Mouse (Mus musculus) spleen, adult 18-20 months (tissue): Measurements from ENCODE around the gene Luzp2.
"Not testable (repeated sequence)": the region's sequence is repeated elsewhere in the genome, so short reads cannot be mapped to it uniquely, and the experiment has no call there.

Source experiments
- DNase-seq, 2 experiments: peaks; one replicate each; pipeline ENCODE4 v3.0.0; 2022; ENCODE audit warnings: mixed read lengths in 2 of 2

Luzp2 gene

DNA sequence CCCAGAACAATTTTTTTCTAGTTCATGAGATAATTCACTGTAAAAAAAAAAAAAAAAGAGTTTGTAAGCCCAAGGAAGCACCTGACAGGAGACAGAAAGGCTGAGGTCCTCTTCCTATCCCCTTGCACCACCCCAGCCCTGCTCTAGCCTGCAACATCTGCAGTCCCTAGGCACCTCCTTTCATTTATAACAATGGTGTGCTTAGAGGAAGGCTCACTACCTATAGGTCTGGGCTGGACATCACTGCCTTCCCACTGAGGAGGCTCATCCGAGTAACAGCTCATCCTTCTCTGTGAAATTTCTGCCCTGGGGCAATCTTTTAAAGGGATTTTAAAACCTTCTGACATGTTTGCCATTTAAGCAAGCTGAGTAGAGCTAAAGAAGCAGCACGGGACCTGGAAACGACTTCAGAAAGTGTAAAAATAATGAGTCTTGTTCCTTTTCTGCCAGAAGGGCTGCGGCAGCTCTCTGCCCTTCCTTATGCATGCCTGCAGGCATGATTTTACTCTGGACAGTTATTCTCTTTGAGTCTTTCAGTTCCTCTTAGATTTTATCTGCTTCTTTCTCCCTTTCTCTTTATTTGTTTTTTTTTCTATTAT lies 174.0 kb downstream of the Luzp2 start:
- DNase-seq = no peak

DNA sequence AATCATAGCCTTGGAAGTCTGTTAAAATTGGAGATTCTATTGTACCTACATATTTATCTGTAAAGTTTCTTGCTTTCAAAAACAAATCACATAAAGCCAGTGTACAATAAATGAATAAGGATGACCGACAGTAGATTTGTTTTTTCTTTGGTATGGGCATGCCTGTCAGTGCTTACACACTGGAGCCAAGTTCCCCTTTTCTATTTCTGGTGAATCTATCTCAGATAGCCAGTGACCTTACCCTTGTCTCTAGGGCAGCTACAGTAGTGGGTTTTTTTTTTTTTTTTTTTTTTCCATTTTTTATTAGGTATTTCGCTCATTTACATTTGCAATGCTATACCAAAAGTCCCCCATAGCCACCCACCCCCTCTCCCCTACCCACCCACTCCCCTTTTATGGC lies 298.6 kb downstream of the Luzp2 start:
- not testable (repeated sequence) for DNase-seq

- DNase-seq = no peak
Observed at GRCm38 (mm10) chr7:55188927-55189326, 353.6 kb downstream of the Luzp2 start.

DNA sequence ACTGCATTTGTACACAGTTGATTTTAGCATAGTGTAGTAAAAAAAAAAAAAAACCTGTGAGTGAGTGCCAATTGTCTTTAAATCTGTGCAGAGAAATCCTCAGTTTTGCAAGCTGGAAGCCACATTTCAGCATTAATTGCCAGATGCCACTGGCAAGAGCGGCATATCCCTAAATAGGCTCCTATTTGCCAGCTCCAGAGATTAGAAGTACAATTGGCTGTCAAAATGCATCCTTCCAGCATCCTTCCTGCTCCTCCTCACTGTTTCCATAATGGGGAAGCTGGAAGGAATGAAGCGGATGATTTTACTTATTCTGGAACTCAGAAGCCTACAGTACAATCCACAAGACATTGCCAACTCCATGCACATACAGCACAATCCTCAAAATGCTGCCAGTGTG lies 354.2 kb downstream of the Luzp2 start:
- no peak for DNase-seq

- DNase-seq = no peak
Observed at GRCm38 (mm10) chr7:55190655-55191054, 355.4 kb downstream of the Luzp2 start.

DNA sequence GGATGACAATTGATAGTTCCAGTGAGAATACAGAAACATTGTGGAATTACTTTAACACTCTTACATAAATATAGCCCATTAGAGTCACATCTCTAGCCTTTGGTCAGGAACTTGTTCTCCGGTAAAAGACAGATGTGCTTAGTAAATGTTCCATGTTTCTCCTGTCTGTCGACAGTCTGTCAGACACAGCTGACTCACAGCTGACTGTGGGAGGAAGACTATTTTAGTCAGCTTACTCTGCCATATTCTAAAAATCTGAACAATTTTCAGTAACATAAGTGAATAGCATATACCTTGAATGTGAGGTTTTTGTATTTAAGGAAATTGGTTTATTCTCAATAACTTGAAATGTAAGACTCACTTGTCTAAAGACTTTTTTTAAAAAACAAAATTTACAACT lies 363.5 kb downstream of the Luzp2 start:
- no peak for DNase-seq

DNA sequence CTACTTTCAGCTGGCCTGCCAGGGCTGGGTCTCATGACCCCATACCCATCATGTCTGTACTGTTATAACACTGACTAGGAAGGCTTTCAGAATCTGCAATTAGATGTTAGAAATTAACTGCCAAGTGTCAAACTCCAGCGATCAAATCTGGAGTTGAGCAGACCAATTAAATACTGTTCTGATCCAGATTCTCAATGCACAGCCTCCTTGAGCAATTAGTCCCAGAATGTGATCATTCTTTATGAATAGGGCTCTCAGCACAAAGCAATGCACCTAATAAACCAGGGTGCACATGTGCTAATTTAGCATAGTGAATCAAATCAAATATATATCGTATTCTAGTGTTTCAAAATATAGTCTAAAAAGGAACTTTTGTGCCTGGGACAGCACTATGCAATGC lies 387.7 kb downstream of the Luzp2 start:
- no peak for DNase-seq

DNA sequence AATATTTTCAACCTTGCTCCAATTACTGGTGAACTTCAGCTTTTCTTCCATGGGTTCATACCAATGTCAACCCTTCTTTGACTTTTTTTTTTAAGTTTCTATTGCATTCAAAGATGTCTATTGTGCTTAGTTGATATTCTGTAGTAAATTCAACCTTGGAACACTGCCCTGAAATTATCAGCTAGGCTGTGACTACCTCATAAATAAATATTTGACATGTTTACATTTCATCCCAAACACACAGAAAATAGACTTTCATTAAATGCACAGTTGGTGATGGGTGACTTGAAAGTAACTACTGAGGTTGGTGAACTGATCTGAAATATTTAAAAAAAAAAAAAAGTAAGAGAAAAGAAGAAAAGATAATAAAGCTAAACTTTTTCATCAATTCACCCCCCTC lies 394.1 kb downstream of the Luzp2 start:
- no peak for DNase-seq
